Mouse (Mus musculus): Measurements from ENCODE around the gene Arid1b. TPM values are rescaled to one million over a fixed set of nuclear protein-coding genes. Genes with fewer than 3 reads are reported as not detected.

Arid1b gene
- polyA plus RNA-seq, 1 experiment, result 9.0 TPM

- WGBS, result under 1% methylated on average over 78 of the region's 81 CpGs
- DNase-seq (ENCODE audit: low read depth, low spot score), result no peak
Observed at GRCm38 (mm10) chr17:4994813-4995560, 855 bp downstream of the Arid1b start.

DNA sequence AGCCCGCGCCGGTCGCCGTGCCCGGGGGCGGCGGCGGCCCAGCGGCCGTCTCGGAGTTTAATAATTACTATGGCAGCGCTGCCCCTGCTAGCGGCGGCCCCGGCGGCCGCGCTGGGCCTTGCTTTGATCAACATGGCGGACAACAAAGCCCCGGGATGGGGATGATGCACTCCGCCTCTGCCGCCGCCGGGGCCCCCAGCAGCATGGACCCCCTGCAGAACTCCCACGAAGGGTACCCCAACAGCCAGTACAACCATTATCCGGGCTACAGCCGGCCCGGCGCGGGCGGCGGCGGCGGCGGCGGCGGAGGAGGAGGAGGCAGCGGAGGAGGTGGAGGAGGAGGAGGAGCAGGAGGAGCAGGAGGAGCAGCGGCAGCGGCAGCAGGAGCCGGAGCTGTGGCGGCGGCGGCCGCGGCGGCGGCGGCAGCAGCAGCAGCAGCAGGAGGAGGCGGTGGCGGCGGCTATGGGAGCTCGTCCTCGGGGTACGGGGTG, 1.5 kb downstream of the Arid1b start:
- WGBS, result under 1% methylated on average over 56 of the region's 56 CpGs
- DNase-seq (ENCODE audit: low read depth, low spot score), result no peak

- DNase-seq (ENCODE audit: low read depth, low spot score), result no peak
- under 1% methylated on average over 90 of the region's 95 CpGs for WGBS
Observed at GRCm38 (mm10) chr17:4996121-4996813, 2.1 kb downstream of the Arid1b start.

DNA sequence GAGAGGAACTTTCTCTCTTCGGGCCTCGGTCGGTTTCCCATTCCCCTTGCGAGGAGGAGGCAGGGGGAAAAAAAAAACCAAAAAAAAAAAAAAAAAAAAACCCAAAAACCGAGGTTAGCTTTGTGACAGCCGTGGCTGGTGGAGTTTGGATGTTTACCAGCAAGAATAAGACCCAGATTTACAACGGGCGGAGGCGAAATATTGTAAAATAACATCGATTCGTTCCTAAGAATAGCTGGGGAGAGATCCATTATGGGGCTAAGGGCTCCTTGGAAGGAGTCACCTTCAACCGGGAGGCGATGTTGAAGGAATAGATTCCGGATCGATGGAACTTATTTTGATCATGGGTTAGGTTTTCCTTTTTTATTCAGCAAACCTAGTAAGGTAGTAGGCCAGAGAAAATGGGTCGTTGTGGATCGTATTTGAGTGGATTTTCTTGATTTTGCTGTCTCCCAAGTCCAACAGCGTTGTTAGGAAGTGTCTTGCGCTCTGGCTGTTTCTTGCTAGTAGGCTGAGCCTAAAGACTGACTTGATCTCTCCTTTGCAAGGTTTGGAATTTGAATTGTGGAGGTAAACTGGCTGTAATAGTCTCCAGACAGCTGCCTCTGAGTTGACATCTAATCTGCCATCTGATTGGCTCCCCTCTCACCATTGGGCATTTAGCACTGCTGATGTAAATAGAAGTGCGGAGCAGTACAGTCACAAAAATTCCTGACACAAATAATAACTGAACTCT, 2.9 kb downstream of the Arid1b start:
- under 1% methylated on average over 20 of the region's 20 CpGs for WGBS
- DNase-seq (ENCODE audit: low read depth, low spot score), result peak; percentile 63

GRCm38 (mm10) chr17:4997968-4998367, 3.8 kb downstream of the Arid1b start:
- no peak for DNase-seq (ENCODE audit: low read depth, low spot score)
- WGBS, result 29% methylated on average over 3 of the region's 3 CpGs

GRCm38 (mm10) chr17:4999256-4999655, 5.1 kb downstream of the Arid1b start:
- 19% methylated on average over 1 of the region's 1 CpGs for WGBS
- DNase-seq (ENCODE audit: low read depth, low spot score), result no peak

- WGBS, result 14% methylated on average over 10 of the region's 10 CpGs
- DNase-seq (ENCODE audit: low read depth, low spot score), result no peak
Observed at GRCm38 (mm10) chr17:5000001-5000400, 5.9 kb downstream of the Arid1b start.

GRCm38 (mm10) chr17:5000871-5001270, 6.7 kb downstream of the Arid1b start:
- no peak for DNase-seq (ENCODE audit: low read depth, low spot score)
- WGBS, result 58% methylated on average over 7 of the region's 7 CpGs

DNA sequence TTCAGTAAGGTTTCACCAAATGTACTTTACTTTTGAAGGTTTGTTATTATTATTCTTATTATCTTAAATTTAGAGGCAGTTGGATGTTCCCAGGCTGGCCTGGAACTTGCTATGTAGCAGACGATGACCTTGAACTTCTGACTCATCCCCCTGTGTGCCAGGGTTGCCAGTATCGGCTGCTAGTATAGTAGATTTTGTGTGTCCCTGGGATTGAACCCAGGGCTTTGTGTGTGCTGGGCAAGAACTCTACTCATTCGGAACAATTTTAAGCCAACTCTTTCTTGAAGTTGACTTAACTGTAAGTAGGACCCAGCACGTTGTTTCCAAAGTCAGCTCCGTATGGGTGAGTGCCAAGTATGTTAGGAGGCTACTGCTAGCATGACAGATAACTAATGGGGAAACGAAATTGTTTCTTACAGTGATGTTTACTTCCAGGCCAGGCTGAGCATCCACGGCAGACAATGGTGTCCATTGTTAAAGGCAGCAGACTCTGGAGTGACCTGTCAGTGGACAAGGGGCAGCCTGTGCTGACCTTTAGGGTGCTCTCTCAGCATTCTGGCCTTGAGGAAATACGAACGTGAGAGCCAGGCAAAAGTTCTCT, 7.5 kb downstream of the Arid1b start:
- 29% methylated on average over 9 of the region's 9 CpGs for WGBS
- DNase-seq (ENCODE audit: low read depth, low spot score), result no peak

- WGBS, result 73% methylated on average over 10 of the region's 10 CpGs
Observed at GRCm38 (mm10) chr17:5002937-5003508, 8.9 kb downstream of the Arid1b start.

GRCm38 (mm10) chr17:5004266-5004665, 10.1 kb downstream of the Arid1b start:
- no peak for DNase-seq (ENCODE audit: low read depth, low spot score)
- WGBS, result 71% methylated on average over 8 of the region's 8 CpGs

More at GRCm38 (mm10) chr17:5002937-5003508, 8.9 kb downstream of the Arid1b start:
- no peak for DNase-seq (ENCODE audit: low read depth, low spot score)

GRCm38 (mm10) chr17:5004706-5005105, 10.6 kb downstream of the Arid1b start:
- no peak for DNase-seq (ENCODE audit: low read depth, low spot score)
- 50% methylated on average over 5 of the region's 5 CpGs for WGBS

- WGBS, result 65% methylated on average over 3 of the region's 3 CpGs
- no peak for DNase-seq (ENCODE audit: low read depth, low spot score)
Observed at GRCm38 (mm10) chr17:5005285-5005684, 11.2 kb downstream of the Arid1b start.

DNA sequence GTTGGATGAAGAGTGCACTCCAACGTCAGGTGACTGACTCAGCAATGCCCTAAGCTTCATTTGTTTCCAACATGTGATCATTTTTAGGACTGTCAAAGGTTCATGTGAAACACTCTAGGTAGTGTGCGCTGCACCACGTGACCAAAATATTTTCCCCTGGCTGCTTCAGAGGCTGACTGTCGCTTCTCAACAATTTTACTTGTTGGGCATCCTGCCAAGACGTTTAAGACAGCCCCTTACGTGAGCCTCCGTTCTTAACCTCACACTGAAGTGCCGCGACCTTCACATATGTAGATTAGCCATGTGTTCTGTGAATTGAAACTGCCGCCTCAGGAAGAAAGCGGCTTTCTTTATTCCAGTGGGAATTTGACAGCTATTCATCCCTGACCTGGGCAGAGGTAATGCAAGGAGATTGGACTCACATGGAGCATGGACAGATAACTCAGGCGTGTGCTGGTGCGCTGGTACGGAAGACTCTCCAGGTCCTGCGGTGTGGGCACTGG, 13.1 kb downstream of the Arid1b start:
- 17% methylated on average over 15 of the region's 15 CpGs for WGBS
- DNase-seq (ENCODE audit: low read depth, low spot score), result no peak

- DNase-seq (ENCODE audit: low read depth, low spot score), result no peak
- 85% methylated on average over 10 of the region's 10 CpGs for WGBS
Observed at GRCm38 (mm10) chr17:5008236-5008635, 14.1 kb downstream of the Arid1b start.

DNA sequence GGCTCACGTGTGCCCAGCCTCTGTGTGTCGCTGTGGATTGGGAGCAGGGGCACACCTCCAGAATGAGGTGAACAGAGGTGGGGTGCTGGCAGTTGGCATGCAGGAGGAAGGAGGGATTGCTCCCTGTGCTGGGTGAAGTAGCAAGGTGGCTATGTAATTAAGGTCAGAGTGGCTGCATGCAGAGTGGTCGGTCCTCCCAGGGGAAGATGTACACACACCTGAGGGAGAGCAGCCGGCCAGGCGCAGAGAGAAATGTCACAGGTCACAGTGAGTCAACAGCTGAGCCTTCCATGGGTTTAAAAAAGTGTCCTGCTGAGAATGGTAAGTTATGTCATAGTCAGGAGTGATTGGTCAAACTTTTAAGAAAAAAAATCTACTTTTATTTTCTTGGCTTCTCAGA, 14.6 kb downstream of the Arid1b start:
- no peak for DNase-seq (ENCODE audit: low read depth, low spot score)
- 65% methylated on average over 5 of the region's 5 CpGs for WGBS

DNA sequence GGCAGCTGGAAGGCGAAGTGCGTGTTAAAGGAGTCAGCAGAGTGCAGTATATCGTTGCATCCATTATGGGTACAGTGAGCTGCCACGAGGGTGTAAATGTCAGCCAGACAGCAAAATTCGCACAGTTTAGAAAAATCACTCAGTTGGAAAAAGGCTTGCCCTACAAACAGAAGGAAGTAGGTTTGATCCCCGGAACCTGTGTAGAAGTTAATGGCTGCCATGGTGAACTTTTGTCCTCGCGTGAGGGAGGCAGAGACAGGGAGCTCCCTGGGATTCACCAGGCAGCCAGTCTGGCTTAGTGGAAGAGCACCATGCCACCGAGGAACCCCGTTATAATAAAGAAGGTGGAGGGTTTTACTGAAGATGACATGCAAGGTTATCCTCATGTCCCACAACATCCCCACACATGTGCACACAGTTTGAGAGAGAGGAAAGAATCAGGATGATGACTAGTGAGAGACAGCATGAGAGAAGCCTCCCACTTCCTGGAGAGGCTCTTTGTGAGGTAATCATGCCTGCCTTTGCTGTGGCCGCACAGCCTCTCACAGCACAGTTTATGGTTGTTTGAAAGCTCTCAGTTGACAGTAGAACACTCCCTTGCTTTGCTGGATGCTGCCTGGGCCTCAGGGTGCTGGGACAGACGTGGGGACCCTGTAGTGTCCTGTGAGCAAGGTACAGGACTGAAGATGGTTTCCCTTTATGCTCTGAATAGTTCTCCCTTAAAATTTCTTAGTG, 15.6 kb downstream of the Arid1b start:
- 59% methylated on average over 12 of the region's 12 CpGs for WGBS
- DNase-seq (ENCODE audit: low read depth, low spot score), result no peak

GRCm38 (mm10) chr17:5010781-5011180, 16.6 kb downstream of the Arid1b start:
- DNase-seq (ENCODE audit: low read depth, low spot score), result no peak
- 60% methylated on average over 7 of the region's 7 CpGs for WGBS

DNA sequence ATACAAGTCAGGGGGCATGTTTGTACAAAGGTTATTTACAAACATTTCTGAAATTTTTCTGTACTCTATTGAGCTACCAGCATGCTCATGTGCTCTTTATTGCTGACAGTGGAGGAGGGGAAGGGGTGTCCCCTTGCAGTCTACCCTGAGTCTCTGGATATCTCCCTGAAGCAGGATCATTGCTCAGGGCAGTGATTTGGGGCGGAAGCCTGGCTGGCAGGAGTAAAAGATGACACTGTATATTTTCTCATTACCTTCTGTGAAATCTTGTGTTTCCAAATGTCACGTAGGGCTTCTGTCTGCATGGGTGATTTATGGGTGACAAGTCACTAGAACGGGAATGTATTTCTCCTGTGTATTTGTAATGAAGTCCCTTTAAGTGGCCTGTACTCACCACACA, 18.0 kb downstream of the Arid1b start:
- WGBS, result 50% methylated on average over 3 of the region's 3 CpGs
- no peak for DNase-seq (ENCODE audit: low read depth, low spot score)
